Comparison of ENCODE assay signal across 10 mouse cellular contexts in the genomic region with DNA sequence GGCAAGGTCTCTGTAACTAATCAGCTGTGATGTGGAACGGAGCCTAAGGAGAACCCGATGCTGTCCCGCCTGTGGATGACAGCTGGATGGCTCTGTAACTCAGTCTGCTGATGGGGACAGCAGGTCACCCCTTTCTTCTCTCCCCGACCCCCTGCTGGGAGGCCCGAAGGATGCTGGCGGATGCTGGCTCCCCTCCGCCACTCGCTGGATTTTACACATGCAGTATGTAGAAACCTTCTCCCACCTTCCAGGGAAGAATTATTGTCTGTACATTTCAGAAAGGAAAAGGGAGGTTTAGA. TPM values are rescaled to one million over a fixed set of nuclear protein-coding genes. Genes with fewer than 3 reads are reported as not detected.
DNase-seq lines count a peak whose midpoint lies in the region; ATAC-seq and TF ChIP-seq lines count a peak whose summit lies in the region.
"Had no signal": no experiment of that assay in that cellular context is flagged by ENCODE, and none has a peak within 500 bp of the region (broad histone marks: within the 10 kb centered on the region; RNA-seq: fewer than 3 reads in every experiment).

No protein-coding gene starts in this region.

- TF ChIP-seq CTCF in forebrain, postnatal 0 days (IDR thresholded peaks at IDR 0.05; ENCODE audit: low read depth) = no peak
- TF ChIP-seq CTCF in lung, postnatal 0 days (IDR thresholded peaks at IDR 0.05) = no peak
- TF ChIP-seq CTCF in cerebellum, adult 2 months (IDR thresholded peaks at IDR 0.05; ENCODE audit: borderline replicate concordance, insufficient read depth, low read depth, low read length) = no peak

- WGBS in forebrain, postnatal 0 days = 10% methylated on average over 8 of the region's 8 CpGs
- WGBS in forebrain, embryonic 16.5 days = 4% methylated on average over 8 of the region's 8 CpGs
- 25% methylated on average over 8 of the region's 8 CpGs for WGBS in lung, embryonic 15.5 days
- WGBS in lung, postnatal 0 days = 29% methylated on average over 7 of the region's 8 CpGs
- 11% methylated on average over 8 of the region's 8 CpGs for WGBS in limb, embryonic 13.5 days
- 13% methylated on average over 8 of the region's 8 CpGs for WGBS in cerebellum, adult 2 months

- no peak for TF ChIP-seq POLR2A in cerebellum, adult 2 months (IDR thresholded peaks at IDR 0.05; ENCODE audit: borderline replicate concordance, insufficient read depth, low read length)

- H3K9me3 ChIP-seq in forebrain, postnatal 0 days (ENCODE audit: low read length) = no peaks in the 10 kb centered on the region
- no peaks in the 10 kb centered on the region for H3K9me3 ChIP-seq in forebrain, embryonic 16.5 days (ENCODE audit: control insufficient read depth, low read length)
- no peaks in the 10 kb centered on the region for H3K9me3 ChIP-seq in lung, embryonic 15.5 days
- H3K9me3 ChIP-seq in lung, postnatal 0 days (ENCODE audit: low read length) = no peaks in the 10 kb centered on the region
- no peaks in the 10 kb centered on the region for H3K9me3 ChIP-seq in limb, embryonic 13.5 days

- H3K27me3 ChIP-seq in forebrain, postnatal 0 days (ENCODE audit: insufficient read depth, low read length) = no peaks in the 10 kb centered on the region
- H3K27me3 ChIP-seq in forebrain, embryonic 16.5 days (replicated peaks; ENCODE audit: control insufficient read depth, insufficient read depth, low read length) = no peaks in the 10 kb centered on the region
- no peaks in the 10 kb centered on the region for H3K27me3 ChIP-seq in lung, embryonic 15.5 days
- no peaks in the 10 kb centered on the region for H3K27me3 ChIP-seq in lung, postnatal 0 days (replicated peaks; ENCODE audit: insufficient read depth, low read length)
- peaks cover 23% of the 10 kb centered on the region; the same call in 1 of the 2 replicates for H3K27me3 ChIP-seq in limb, embryonic 13.5 days
- H3K27me3 ChIP-seq in cerebellum, adult 2 months (ENCODE audit: control insufficient read depth, insufficient read depth, low read length) = no peaks in the 10 kb centered on the region

- TF ChIP-seq EP300 in lung, postnatal 0 days (IDR thresholded peaks at IDR 0.05) = no peak

- DNase-seq in forebrain, postnatal 0 days = no peak
- DNase-seq in lung, postnatal 0 days (ENCODE audit: low spot score) = no peak
- DNase-seq in retina, embryonic 14.5 days (ENCODE audit: low spot score) = peak; percentile 66
- no peak for DNase-seq in cerebellum, adult 2 months
- DNase-seq in cerebellum, adult 18-20 months = no peak
- DNase-seq: gastrocnemius, postnatal 25 days had no signal

- no peak overlapping the region for H3K9ac ChIP-seq in forebrain, postnatal 0 days
- no peak overlapping the region for H3K9ac ChIP-seq in forebrain, embryonic 16.5 days (replicated peaks; ENCODE audit: low read depth, low read length)
- H3K9ac ChIP-seq in lung, embryonic 15.5 days = no peak overlapping the region
- no peak overlapping the region for H3K9ac ChIP-seq in lung, postnatal 0 days (replicated peaks; ENCODE audit: low read depth)
- H3K9ac ChIP-seq in limb, embryonic 13.5 days = no peak overlapping the region

- no peak overlapping the region for H3K4me2 ChIP-seq in forebrain, postnatal 0 days (ENCODE audit: low read depth)
- H3K4me2 ChIP-seq in forebrain, embryonic 16.5 days (ENCODE audit: low read length) = no peak overlapping the region
- no peak overlapping the region for H3K4me2 ChIP-seq in lung, embryonic 15.5 days
- no peak overlapping the region for H3K4me2 ChIP-seq in lung, postnatal 0 days (replicated peaks; ENCODE audit: low read depth, low read length)
- peak overlapping the region; percentile 36 for H3K4me2 ChIP-seq in limb, embryonic 13.5 days (replicated peaks)

- H3K27ac ChIP-seq in forebrain, postnatal 0 days (ENCODE audit: low read depth, low read length) = no peak overlapping the region
- no peak overlapping the region for H3K27ac ChIP-seq in forebrain, embryonic 16.5 days (ENCODE audit: low read length)
- no peak overlapping the region for H3K27ac ChIP-seq in lung, embryonic 15.5 days
- no peak overlapping the region for H3K27ac ChIP-seq in lung, postnatal 0 days (ENCODE audit: low read length)
- H3K27ac ChIP-seq in limb, embryonic 13.5 days = no peak overlapping the region
- no peak overlapping the region for H3K27ac ChIP-seq in cerebellum, adult 2 months (ENCODE audit: insufficient read depth, low read length)

- H3K36me3 ChIP-seq in forebrain, postnatal 0 days (ENCODE audit: insufficient read depth) = no peaks in the 10 kb centered on the region
- no peaks in the 10 kb centered on the region for H3K36me3 ChIP-seq in forebrain, embryonic 16.5 days (ENCODE audit: control insufficient read depth, insufficient read depth)
- H3K36me3 ChIP-seq in lung, embryonic 15.5 days = no peaks in the 10 kb centered on the region
- H3K36me3 ChIP-seq in lung, postnatal 0 days (ENCODE audit: insufficient read depth, low read length) = no peaks in the 10 kb centered on the region
- H3K36me3 ChIP-seq in limb, embryonic 13.5 days = no peaks in the 10 kb centered on the region

- peaks cover 3% of the 10 kb centered on the region for H3K4me1 ChIP-seq in forebrain, postnatal 0 days (ENCODE audit: insufficient read depth)
- peaks cover 22% of the 10 kb centered on the region for H3K4me1 ChIP-seq in forebrain, embryonic 16.5 days (replicated peaks; ENCODE audit: control insufficient read depth, insufficient read depth, low read length)
- H3K4me1 ChIP-seq in lung, embryonic 15.5 days = peaks cover 25% of the 10 kb centered on the region
- H3K4me1 ChIP-seq in lung, postnatal 0 days (ENCODE audit: insufficient read depth, low read depth, low read length) = peaks cover 3% of the 10 kb centered on the region; the same call in 1 of the 2 replicates
- peaks cover 30% of the 10 kb centered on the region for H3K4me1 ChIP-seq in limb, embryonic 13.5 days
- no peaks in the 10 kb centered on the region for H3K4me1 ChIP-seq in cerebellum, adult 2 months (ENCODE audit: control insufficient read depth, insufficient read depth, low read length)

- peak; percentile 38 for ATAC-seq in forebrain, postnatal 0 days
- no peak for ATAC-seq in forebrain, embryonic 16.5 days
- ATAC-seq in lung, embryonic 15.5 days (ENCODE audit: borderline replicate concordance, extremely low read depth, low FRiP score, low TSS enrichment) = 0 out of 2 replicates have a peak, but pooled peaks have one; percentile 28
- no peak for ATAC-seq in lung, postnatal 0 days
- ATAC-seq in limb, embryonic 13.5 days (ENCODE audit: low FRiP score, low read depth) = peak; percentile 68

- H3K4me3 ChIP-seq in forebrain, postnatal 0 days (ENCODE audit: low read depth, low read length) = no peak overlapping the region
- no peak overlapping the region for H3K4me3 ChIP-seq in forebrain, embryonic 16.5 days (replicated peaks; ENCODE audit: low read length)
- H3K4me3 ChIP-seq in lung, embryonic 15.5 days = no peak overlapping the region
- H3K4me3 ChIP-seq in lung, postnatal 0 days (ENCODE audit: low read depth, low read length) = no peak overlapping the region
- no peak overlapping the region for H3K4me3 ChIP-seq in limb, embryonic 13.5 days
- no peak overlapping the region for H3K4me3 ChIP-seq in cerebellum, adult 2 months (replicated peaks; ENCODE audit: insufficient read depth, low read depth, low read length)

RNA-seq across cellular contexts. Expression of a gene that starts 4.7 kb away (rescaled TPM):
- total RNA-seq in forebrain, postnatal 0 days (2014; rRNA removed) = 5.3 and 7.8 TPM in 2 replicates
- polyA plus RNA-seq in forebrain, postnatal 0 days (2015; fragmentation: Nextera tagmentation; extraction: Ambion mirVana) = 7.6 and 8.9 TPM in 2 replicates
- polyA plus RNA-seq in forebrain, embryonic 16.5 days (2015; fragmentation: Nextera tagmentation; extraction: Ambion mirVana) = 5.5 and 7.2 TPM in 2 replicates
- polyA plus RNA-seq in lung, embryonic 15.5 days (2015; fragmentation: Nextera tagmentation; extraction: Ambion mirVana) = 10.8 and 12.7 TPM in 2 replicates
- polyA plus RNA-seq in lung, postnatal 0 days (2015; fragmentation: Nextera tagmentation; extraction: Ambion mirVana) = 12.7 and 19.0 TPM in 2 replicates
- 17.9 and 19.5 TPM in 2 replicates for polyA plus RNA-seq in limb, embryonic 13.5 days (2015; fragmentation: Nextera tagmentation; extraction: Ambion mirVana)
- 5.1 and 6.1 TPM in 2 replicates for polyA plus RNA-seq in cerebellum, adult 2 months (2012; rRNA removed)
- total RNA-seq: megakaryocyte progenitor cell, adult 5-6 weeks had no signal

RNA-seq across cellular contexts. Expression of a gene that starts 31.2 kb away (rescaled TPM):
- 32.9 and 33.8 TPM in 2 replicates for total RNA-seq in forebrain, postnatal 0 days (2014; rRNA removed)
- polyA plus RNA-seq in forebrain, postnatal 0 days (2015; fragmentation: Nextera tagmentation; extraction: Ambion mirVana) = 28.9 and 31.6 TPM in 2 replicates
- 23.7 and 30.8 TPM in 2 replicates for polyA plus RNA-seq in forebrain, embryonic 16.5 days (2015; fragmentation: Nextera tagmentation; extraction: Ambion mirVana)
- 1.1 and 1.4 TPM in 2 replicates for polyA plus RNA-seq in lung, embryonic 15.5 days (2015; fragmentation: Nextera tagmentation; extraction: Ambion mirVana)
- 0.82 and 0.83 TPM in 2 replicates for polyA plus RNA-seq in lung, postnatal 0 days (2015; fragmentation: Nextera tagmentation; extraction: Ambion mirVana)
- polyA plus RNA-seq in limb, embryonic 13.5 days (2015; fragmentation: Nextera tagmentation; extraction: Ambion mirVana) = 0.31 and 0.33 TPM in 2 replicates
- 35.2 and 36.5 TPM in 2 replicates for polyA plus RNA-seq in cerebellum, adult 2 months (2012; rRNA removed)
- total RNA-seq: megakaryocyte progenitor cell, adult 5-6 weeks had no signal

RNA-seq across cellular contexts. Expression of a gene that starts 37.0 kb away (rescaled TPM):
- total RNA-seq in forebrain, postnatal 0 days (2014; rRNA removed) = 65.5 and 69.0 TPM in 2 replicates
- polyA plus RNA-seq in forebrain, postnatal 0 days (2015; fragmentation: Nextera tagmentation; extraction: Ambion mirVana) = 78.3 and 86.9 TPM in 2 replicates
- 76.9 and 86.3 TPM in 2 replicates for polyA plus RNA-seq in forebrain, embryonic 16.5 days (2015; fragmentation: Nextera tagmentation; extraction: Ambion mirVana)
- 88.2 and 94.9 TPM in 2 replicates for polyA plus RNA-seq in lung, embryonic 15.5 days (2015; fragmentation: Nextera tagmentation; extraction: Ambion mirVana)
- 58.7 and 64.9 TPM in 2 replicates for polyA plus RNA-seq in lung, postnatal 0 days (2015; fragmentation: Nextera tagmentation; extraction: Ambion mirVana)
- polyA plus RNA-seq in limb, embryonic 13.5 days (2015; fragmentation: Nextera tagmentation; extraction: Ambion mirVana) = 78.3 and 79.9 TPM in 2 replicates
- 105 and 109 TPM in 2 replicates for polyA plus RNA-seq in cerebellum, adult 2 months (2012; rRNA removed)

Comparison
In these comparisons a context has a peak if more than half of its experiments do, and no peak if none do; other contexts are left out.
1. ATAC-seq: peak in forebrain, postnatal 0 days (single experiment), lung, embryonic 15.5 days (single experiment) and limb, embryonic 13.5 days (single experiment); none in forebrain, embryonic 16.5 days (single experiment) and lung, postnatal 0 days (single experiment).
2. RNA of a gene that starts 31.2 kb away (polyA plus RNA-seq): 35.2 to 36.5 TPM in cerebellum, adult 2 months, 28.9 to 31.6 TPM in forebrain, postnatal 0 days and 23.7 to 30.8 TPM in forebrain, embryonic 16.5 days; 1.1 to 1.4 TPM in lung, embryonic 15.5 days, 0.82 to 0.83 TPM in lung, postnatal 0 days and 0.31 to 0.33 TPM in limb, embryonic 13.5 days; every median in the first group is over 10 times any median in the second.